Mouse (Mus musculus) neural tube, embryonic 10.5 days (tissue): ENCODE results near the gene Cebpe.
A peak's percentile ranks its signal among the peaks of the same experiment; 100 is the strongest.

Experiments
- DNase-seq: peaks from one replicate; pipeline ENCODE4 v3.0.0-alpha.2; 2017; ENCODE audit warnings: low spot score; ENCODE audit errors: extremely low spot score

Gene Cebpe

GRCm38 (mm10) chr14:54721711-54722110, 9.7 kb upstream of the Cebpe start:
- DNase-seq: no peak

- DNase-seq: no peak
Observed at GRCm38 (mm10) chr14:54720654-54721350, 8.8 kb upstream of the Cebpe start.

- DNase-seq: no peak
Observed at GRCm38 (mm10) chr14:54720041-54720440, 8.1 kb upstream of the Cebpe start.

- no peak for DNase-seq
Observed at GRCm38 (mm10) chr14:54715402-54715801, 3.4 kb upstream of the Cebpe start.

GRCm38 (mm10) chr14:54714617-54715081, 2.7 kb upstream of the Cebpe start:
- DNase-seq: peak; percentile 23

- peak; percentile 75 for DNase-seq
Observed at GRCm38 (mm10) chr14:54714121-54714520, 2.1 kb upstream of the Cebpe start.

GRCm38 (mm10) chr14:54712861-54713260, 887 bp upstream of the Cebpe start:
- DNase-seq: no peak

GRCm38 (mm10) chr14:54709054-54709453, 2.9 kb downstream of the Cebpe start:
- DNase-seq: no peak

- DNase-seq: no peak
Observed at GRCm38 (mm10) chr14:54706589-54707320, 5.2 kb downstream of the Cebpe start.

GRCm38 (mm10) chr14:54705844-54706243, 6.1 kb downstream of the Cebpe start:
- DNase-seq: no peak

GRCm38 (mm10) chr14:54703207-54703606, 8.8 kb downstream of the Cebpe start:
- no peak for DNase-seq

- peak; percentile 77 for DNase-seq
Observed at GRCm38 (mm10) chr14:54701298-54701697, 10.7 kb downstream of the Cebpe start.

- no peak for DNase-seq
Observed at GRCm38 (mm10) chr14:54699586-54699985, 12.4 kb downstream of the Cebpe start.

GRCm38 (mm10) chr14:54698733-54699132, 13.2 kb downstream of the Cebpe start, which contains the start of gene Gm29776:
TSS of gene Gm29776 (minus strand) at chr14:54698833.
- DNase-seq: no peak

GRCm38 (mm10) chr14:54696752-54697151, 15.2 kb downstream of the Cebpe start:
- DNase-seq: no peak

GRCm38 (mm10) chr14:54695042-54695441, 16.9 kb downstream of the Cebpe start:
- DNase-seq: no peak

GRCm38 (mm10) chr14:54687251-54687650, 24.7 kb downstream of the Cebpe start:
- no peak for DNase-seq

GRCm38 (mm10) chr14:54686522-54687143, 25.3 kb downstream of the Cebpe start, which contains the start of gene Acin1:
TSS of gene Acin1 (minus strand) at chr14:54686931.
- peak; percentile 100 for DNase-seq

- DNase-seq: no peak
Observed at GRCm38 (mm10) chr14:54686063-54686521, 25.9 kb downstream of the Cebpe start, which contains the start of gene 1700123O20Rik. TSS of gene 1700123O20Rik (plus strand) at chr14:54686216.

GRCm38 (mm10) chr14:54685471-54685870, 26.5 kb downstream of the Cebpe start:
- no peak for DNase-seq

GRCm38 (mm10) chr14:54682396-54682795, 29.6 kb downstream of the Cebpe start:
- DNase-seq: no peak
